Mouse (Mus musculus) liver, embryonic 12.5 days (tissue): ENCODE measurements around the gene Apc2. TPM values are rescaled to one million over a fixed set of nuclear protein-coding genes. Genes with fewer than 3 reads are reported as not detected.
A peak's percentile ranks its signal among the peaks of the same experiment; 100 is the strongest.

Experiments
- ATAC-seq: fragments of 200-750 bp; cut with Nextera tagmentation; 2 replicates; pipeline ENCODE4 v1.8.0; 2017; ENCODE audit warnings: moderate number of reproducible peaks, mild to moderate bottlenecking, moderate library complexity
- H3K27ac ChIP-seq: fragments of 300-500 bp; sonication (generic); 2 replicates; pipeline ENCODE4 v1.5.1; 2016; ENCODE audit warnings: mild to moderate bottlenecking
- H3K27me3 ChIP-seq: fragments of 300-500 bp; sonication (generic); replicated peaks from 2 replicates; pipeline ENCODE4 v1.6.1; 2016; ENCODE audit warnings: mild to moderate bottlenecking, moderate library complexity
- H3K36me3 ChIP-seq: fragments of 300-500 bp; sonication (generic); 2 replicates; pipeline ENCODE4 v1.6.1; 2016; ENCODE audit warnings: mild to moderate bottlenecking, moderate library complexity
- H3K4me1 ChIP-seq: fragments of 300-500 bp; sonication (generic); 2 replicates; pipeline ENCODE4 v1.6.1; 2016
- H3K4me2 ChIP-seq: fragments of 300-500 bp; sonication (generic); 2 replicates; pipeline ENCODE4 v1.6.1; 2016; ENCODE audit warnings: mild to moderate bottlenecking, moderate library complexity
- H3K4me3 ChIP-seq: fragments of 300-500 bp; sonication (generic); 2 replicates; pipeline ENCODE4 v1.5.1; 2016; ENCODE audit warnings: mild to moderate bottlenecking, moderate library complexity
- H3K9ac ChIP-seq: fragments of 300-500 bp; sonication (generic); 2 replicates; pipeline ENCODE4 v1.6.1; 2016; ENCODE audit warnings: mild to moderate bottlenecking, moderate library complexity
- H3K9me3 ChIP-seq: fragments of 300-500 bp; sonication (generic); replicated peaks from 2 replicates; pipeline ENCODE4 v1.6.1; 2016; ENCODE audit warnings: mild to moderate bottlenecking, moderate library complexity
- WGBS: fragments of 180-500 bp; shearing (Covaris S2); methylation state at CpG from one replicate; pipeline ENCODE4 v1.1.7; 2016; ENCODE audit not compliant: insufficient replicate concordance; 5-methylcytosine and 5-hydroxymethylcytosine counted together
- polyA plus RNA-seq: library from polyadenylated mRNA; unstranded; fragments of >200 nt; fragmentation: Nextera tagmentation; extraction: Ambion mirVana; gene quantifications from 2 replicates; pipeline ENCODE4 v1.2.1, GENCODE M21; 2016

Gene Apc2
- polyA plus RNA-seq, 1 experiment from 2014 or later: 0.17 TPM

DNA sequence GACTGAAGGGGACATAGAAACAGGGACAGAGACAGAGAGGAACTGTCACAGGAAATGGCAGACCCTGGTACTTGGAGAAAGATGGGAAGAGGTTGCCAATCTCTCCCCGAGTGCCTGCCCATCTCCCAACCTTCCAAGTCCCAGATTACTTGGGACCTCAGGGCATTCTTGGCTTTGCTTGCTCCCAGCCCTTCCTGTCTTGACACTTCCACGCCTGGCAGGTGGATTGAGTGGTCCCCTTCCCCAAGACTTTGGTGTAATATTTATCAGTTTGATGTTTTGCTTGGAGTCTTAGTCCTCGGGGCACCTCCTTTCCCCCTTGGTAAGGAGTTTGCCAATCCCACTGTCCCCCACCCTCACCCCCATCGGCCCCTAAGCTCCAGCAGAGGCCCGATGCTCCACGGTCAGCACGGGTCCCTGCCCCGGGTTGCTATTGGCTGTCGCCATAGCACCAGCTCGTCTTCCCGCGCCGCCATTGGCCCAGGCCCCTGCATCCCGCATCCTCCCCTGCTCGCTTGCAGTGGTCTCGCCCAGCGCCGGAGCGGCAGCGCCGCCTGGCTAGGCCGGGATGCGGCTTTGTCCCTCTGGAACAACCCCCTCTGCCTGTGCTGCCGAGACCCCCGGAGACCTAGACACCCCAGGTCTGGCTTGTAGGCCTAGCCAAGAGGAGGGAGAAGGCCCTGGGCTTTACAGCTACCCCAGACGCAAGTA lies 2.9 kb downstream of the Apc2 start:
- Histone ChIP-seq H3K4me3 (no peak overlapping the region), H3K4me2 (no peak overlapping the region)

GRCm38 (mm10) chr10:80299301-80299700 lies 3.5 kb downstream of the Apc2 start:
- no peak for ATAC-seq
- WGBS: 18% methylated on average over 15 of the region's 15 CpGs
- Histone ChIP-seq H3K27ac (no peak overlapping the region), H3K4me3 (no peak overlapping the region), H3K27me3 (peaks cover 79% of the 10 kb centered on the region), H3K4me1 (peaks cover 40% of the 10 kb centered on the region), H3K36me3 (peaks cover 9% of the 10 kb centered on the region), H3K9ac (no peak overlapping the region), H3K9me3 (no peaks in the 10 kb centered on the region), H3K4me2 (no peak overlapping the region)

More for the DNA sequence above, 2.9 kb downstream of the Apc2 start:
- WGBS: 6% methylated on average over 26 of the region's 26 CpGs
- Histone ChIP-seq H3K27ac (no peak overlapping the region), H3K9me3 (no peaks in the 10 kb centered on the region), H3K9ac (no peak overlapping the region), H3K4me1 (peaks cover 46% of the 10 kb centered on the region), H3K36me3 (peaks cover 14% of the 10 kb centered on the region), H3K27me3 (peaks cover 73% of the 10 kb centered on the region)
- ATAC-seq: no peak

DNA sequence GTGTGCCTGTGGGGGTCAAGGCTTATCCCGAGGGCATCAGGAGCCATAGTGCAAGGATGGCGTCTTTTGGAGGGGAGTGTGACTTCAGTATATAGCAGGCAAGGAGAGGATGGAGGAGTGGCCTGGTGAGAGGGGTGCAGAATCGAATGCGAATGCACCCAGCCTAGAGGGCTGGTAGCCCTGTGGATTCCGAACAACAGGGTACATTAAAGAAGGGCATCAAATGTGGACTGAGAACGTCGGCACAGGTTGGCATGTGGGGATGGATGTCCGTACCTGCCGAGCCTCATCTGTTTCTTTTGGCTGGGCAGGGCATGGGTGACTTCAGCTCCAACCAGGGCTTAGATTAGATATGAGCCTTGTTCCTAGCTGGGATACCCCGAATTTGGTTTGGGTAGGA lies 4.0 kb downstream of the Apc2 start:
- H3K27me3 ChIP-seq: peaks cover 84% of the 10 kb centered on the region
- no peaks in the 10 kb centered on the region for H3K9me3 ChIP-seq
- no peak overlapping the region for H3K9ac ChIP-seq
- ATAC-seq: no peak
- H3K27ac ChIP-seq: no peak overlapping the region
- H3K4me1 ChIP-seq: peaks cover 40% of the 10 kb centered on the region
- no peak overlapping the region for H3K4me3 ChIP-seq
- no peak overlapping the region for H3K4me2 ChIP-seq
- peaks cover 3% of the 10 kb centered on the region for H3K36me3 ChIP-seq
- WGBS: 49% methylated on average over 10 of the region's 10 CpGs

GRCm38 (mm10) chr10:80300672-80301181 lies 5.0 kb downstream of the Apc2 start:
- Histone ChIP-seq H3K27ac (no peak overlapping the region), H3K4me3 (no peak overlapping the region), H3K9me3 (no peaks in the 10 kb centered on the region), H3K4me2 (no peak overlapping the region), H3K27me3 (peaks cover 93% of the 10 kb centered on the region), H3K9ac (no peak overlapping the region), H3K4me1 (peaks cover 37% of the 10 kb centered on the region), H3K36me3 (no peaks in the 10 kb centered on the region)
- no peak for ATAC-seq
- 31% methylated on average over 11 of the region's 11 CpGs for whole genome bisulfite sequencing

DNA sequence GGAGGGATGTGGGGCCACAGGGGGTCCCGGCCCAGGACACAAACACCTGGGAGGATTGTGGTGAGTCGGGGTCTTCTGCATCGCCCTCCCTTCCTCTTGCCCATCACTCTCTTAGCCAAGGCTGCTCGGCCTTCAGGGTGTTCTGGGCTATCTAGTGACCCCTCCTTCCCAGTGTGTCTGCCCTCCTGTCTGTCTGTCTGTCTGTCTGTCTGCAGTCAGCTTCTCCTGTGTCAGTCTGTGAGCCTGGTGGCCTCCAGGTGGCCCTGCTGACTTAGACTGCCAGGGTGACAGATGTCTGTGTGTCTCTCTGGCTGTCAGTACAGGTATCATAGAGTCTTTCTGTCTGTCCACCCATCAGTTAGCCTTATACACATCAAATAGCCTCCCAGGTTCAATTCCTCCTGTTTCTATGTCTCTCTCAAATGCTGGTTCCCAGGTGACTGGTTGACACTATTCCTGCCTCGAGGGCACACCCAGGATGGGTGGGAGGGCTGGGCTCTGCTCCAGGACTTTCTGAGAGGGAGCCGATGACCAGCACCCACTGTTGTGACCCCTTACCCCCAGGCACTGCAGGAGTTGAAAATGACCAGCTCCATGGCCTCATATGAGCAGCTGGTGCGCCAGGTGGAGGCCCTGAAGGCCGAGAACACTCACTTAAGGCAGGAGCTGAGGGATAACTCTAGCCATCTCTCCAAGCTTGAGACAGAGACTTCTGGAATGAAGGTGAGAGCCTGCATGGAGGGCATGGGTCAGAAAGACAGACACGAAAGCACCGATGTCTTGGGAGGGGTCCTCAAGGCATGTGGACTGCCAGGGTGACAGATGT lies 5.7 kb downstream of the Apc2 start:
- Histone ChIP-seq H3K4me1 (peaks cover 29% of the 10 kb centered on the region), H3K4me3 (no peak overlapping the region), H3K27ac (no peak overlapping the region), H3K4me2 (no peak overlapping the region), H3K9me3 (no peaks in the 10 kb centered on the region), H3K27me3 (peaks cover 99% of the 10 kb centered on the region), H3K36me3 (no peaks in the 10 kb centered on the region), H3K9ac (no peak overlapping the region)
- ATAC-seq: no peak
- whole genome bisulfite sequencing: 61% methylated on average over 10 of the region's 10 CpGs

DNA sequence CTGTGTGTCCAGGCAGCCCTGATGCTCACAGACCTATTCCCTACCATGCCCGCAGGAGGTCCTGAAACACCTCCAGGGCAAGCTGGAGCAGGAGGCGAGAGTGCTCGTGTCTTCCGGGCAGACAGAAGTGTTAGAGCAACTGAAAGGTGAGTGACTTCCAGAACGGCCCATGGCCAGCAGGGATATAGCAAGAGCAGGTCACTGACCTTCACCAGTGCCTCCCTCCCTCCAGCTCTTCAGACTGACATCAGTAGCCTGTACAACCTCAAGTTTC lies 6.2 kb downstream of the Apc2 start:
- ATAC-seq: no peak; the same call in 1 of the 2 replicates
- WGBS: 61% methylated on average over 5 of the region's 5 CpGs
- H3K4me2 ChIP-seq: no peak overlapping the region; the same call in 1 of the 2 replicates

DNA sequence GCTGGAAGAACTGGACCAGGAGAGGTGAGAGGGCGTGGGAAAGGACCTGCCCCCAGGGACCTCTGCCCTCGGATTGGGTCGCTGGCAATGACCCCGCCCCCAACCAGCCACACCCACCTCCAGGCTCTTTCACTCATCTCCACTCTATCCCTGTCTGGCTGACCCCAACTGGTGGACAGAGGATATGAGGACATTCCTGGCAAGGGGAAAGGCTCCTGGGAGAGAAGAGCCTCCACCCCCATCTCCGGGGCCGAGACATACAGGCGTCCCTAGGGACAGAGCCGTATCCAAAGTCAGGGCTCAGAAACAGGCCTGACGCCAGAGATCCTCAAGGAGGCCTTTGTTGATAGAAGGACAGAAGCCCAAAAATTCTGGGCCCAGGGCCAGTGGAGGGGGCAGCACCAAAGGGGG lies 6.7 kb downstream of the Apc2 start:
- H3K9ac ChIP-seq: no peak overlapping the region
- H3K9me3 ChIP-seq: no peaks in the 10 kb centered on the region
- H3K27me3 ChIP-seq: peaks cover 99% of the 10 kb centered on the region
- peaks cover 19% of the 10 kb centered on the region for H3K4me1 ChIP-seq
- ATAC-seq: peak; percentile 31
- no peak overlapping the region for H3K4me3 ChIP-seq
- H3K4me2 ChIP-seq: no peak overlapping the region; the same call in 1 of the 2 replicates
- no peak overlapping the region for H3K27ac ChIP-seq
- no peaks in the 10 kb centered on the region for H3K36me3 ChIP-seq
- 25% methylated on average over 9 of the region's 9 CpGs for WGBS

More for the DNA sequence above, 6.2 kb downstream of the Apc2 start:
- Histone ChIP-seq H3K4me1 (peaks cover 24% of the 10 kb centered on the region), H3K4me3 (no peak overlapping the region), H3K27me3 (peaks cover 99% of the 10 kb centered on the region), H3K36me3 (no peaks in the 10 kb centered on the region), H3K9me3 (no peaks in the 10 kb centered on the region), H3K27ac (no peak overlapping the region), H3K9ac (no peak overlapping the region)

DNA sequence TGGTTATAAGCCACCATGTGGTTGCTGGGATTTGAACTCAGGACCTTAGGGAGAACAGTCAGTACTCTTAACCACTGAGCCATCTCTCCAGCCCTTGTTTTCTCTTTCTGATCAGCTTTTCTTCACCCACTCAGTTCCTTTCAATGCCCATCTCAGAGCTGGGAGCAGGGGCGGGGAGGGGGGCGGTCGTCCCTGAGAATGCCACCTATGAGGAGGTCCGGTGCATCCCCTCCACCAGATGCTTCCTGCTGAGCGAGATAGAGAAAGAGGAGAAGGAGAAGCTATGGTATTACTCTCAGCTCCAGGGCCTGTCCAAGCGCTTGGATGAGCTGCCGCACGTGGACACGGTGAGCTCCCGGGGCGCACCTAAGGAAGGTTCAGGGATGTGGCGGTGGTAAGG lies 8.7 kb downstream of the Apc2 start:
- peaks cover 99% of the 10 kb centered on the region for H3K27me3 ChIP-seq
- no peaks in the 10 kb centered on the region for H3K9me3 ChIP-seq
- 8% methylated on average over 12 of the region's 12 CpGs for WGBS
- no peaks in the 10 kb centered on the region for H3K36me3 ChIP-seq
- peaks cover 16% of the 10 kb centered on the region for H3K4me1 ChIP-seq
- ATAC-seq: no peak; the same call in 1 of the 2 replicates
- no peak overlapping the region for H3K9ac ChIP-seq
- peak overlapping the region; percentile 65 for H3K4me2 ChIP-seq
- peak overlapping the region; percentile 39 for H3K4me3 ChIP-seq
- no peak overlapping the region for H3K27ac ChIP-seq

DNA sequence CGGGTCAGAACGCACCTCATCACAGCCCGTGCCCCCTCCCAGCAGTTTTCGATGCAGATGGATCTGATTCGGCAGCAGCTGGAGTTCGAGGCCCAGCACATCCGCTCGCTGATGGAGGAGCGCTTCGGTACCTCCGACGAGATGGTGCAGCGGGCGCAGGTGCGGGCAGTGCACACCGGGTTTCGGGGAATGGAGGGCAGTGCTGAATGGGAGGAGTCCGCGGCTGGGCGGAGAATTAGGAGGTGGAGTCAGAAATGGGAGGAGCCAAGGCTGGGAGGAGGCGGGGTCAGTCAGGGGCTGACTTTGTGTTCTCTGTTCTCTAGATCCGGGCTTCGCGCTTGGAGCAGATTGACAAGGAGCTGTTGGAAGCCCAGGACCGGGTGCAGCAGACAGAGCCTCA lies 9.1 kb downstream of the Apc2 start:
- peak; percentile 63 for ATAC-seq
- H3K27me3 ChIP-seq: peaks cover 99% of the 10 kb centered on the region
- H3K9ac ChIP-seq: no peak overlapping the region
- peak overlapping the region; percentile 39 for H3K4me3 ChIP-seq
- peaks cover 16% of the 10 kb centered on the region for H3K4me1 ChIP-seq
- H3K9me3 ChIP-seq: no peaks in the 10 kb centered on the region
- WGBS: 3% methylated on average over 25 of the region's 25 CpGs
- no peaks in the 10 kb centered on the region for H3K36me3 ChIP-seq
- peak overlapping the region; percentile 65 for H3K4me2 ChIP-seq
- H3K27ac ChIP-seq: no peak overlapping the region

DNA sequence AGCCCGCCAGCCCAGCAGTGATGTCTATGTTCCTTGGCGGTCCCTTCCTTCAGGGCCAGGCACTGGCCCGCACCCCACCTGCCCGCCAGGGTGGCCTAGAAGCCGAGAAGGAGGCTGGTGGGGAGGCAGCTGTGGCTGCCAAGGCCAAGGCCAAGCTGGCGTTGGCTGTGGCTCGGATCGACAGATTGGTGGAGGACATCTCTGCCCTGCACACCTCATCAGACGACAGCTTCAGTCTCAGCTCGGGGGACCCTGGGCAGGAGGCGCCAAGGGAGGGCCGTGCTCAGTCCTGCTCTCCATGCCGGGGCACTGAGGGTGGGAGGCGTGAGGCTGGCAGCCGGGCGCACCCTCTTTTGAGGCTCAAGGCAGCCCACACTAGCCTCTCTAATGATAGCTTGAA lies 15.8 kb downstream of the Apc2 start:
- H3K27ac ChIP-seq: no peak overlapping the region
- H3K4me2 ChIP-seq: no peak overlapping the region
- 54% methylated on average over 16 of the region's 16 CpGs for WGBS
- H3K36me3 ChIP-seq: no peaks in the 10 kb centered on the region
- H3K9me3 ChIP-seq: no peaks in the 10 kb centered on the region
- no peak overlapping the region for H3K4me3 ChIP-seq
- peaks cover 100% of the 10 kb centered on the region for H3K27me3 ChIP-seq
- no peak overlapping the region for H3K9ac ChIP-seq
- no peak for ATAC-seq
- H3K4me1 ChIP-seq: peaks cover 21% of the 10 kb centered on the region

DNA sequence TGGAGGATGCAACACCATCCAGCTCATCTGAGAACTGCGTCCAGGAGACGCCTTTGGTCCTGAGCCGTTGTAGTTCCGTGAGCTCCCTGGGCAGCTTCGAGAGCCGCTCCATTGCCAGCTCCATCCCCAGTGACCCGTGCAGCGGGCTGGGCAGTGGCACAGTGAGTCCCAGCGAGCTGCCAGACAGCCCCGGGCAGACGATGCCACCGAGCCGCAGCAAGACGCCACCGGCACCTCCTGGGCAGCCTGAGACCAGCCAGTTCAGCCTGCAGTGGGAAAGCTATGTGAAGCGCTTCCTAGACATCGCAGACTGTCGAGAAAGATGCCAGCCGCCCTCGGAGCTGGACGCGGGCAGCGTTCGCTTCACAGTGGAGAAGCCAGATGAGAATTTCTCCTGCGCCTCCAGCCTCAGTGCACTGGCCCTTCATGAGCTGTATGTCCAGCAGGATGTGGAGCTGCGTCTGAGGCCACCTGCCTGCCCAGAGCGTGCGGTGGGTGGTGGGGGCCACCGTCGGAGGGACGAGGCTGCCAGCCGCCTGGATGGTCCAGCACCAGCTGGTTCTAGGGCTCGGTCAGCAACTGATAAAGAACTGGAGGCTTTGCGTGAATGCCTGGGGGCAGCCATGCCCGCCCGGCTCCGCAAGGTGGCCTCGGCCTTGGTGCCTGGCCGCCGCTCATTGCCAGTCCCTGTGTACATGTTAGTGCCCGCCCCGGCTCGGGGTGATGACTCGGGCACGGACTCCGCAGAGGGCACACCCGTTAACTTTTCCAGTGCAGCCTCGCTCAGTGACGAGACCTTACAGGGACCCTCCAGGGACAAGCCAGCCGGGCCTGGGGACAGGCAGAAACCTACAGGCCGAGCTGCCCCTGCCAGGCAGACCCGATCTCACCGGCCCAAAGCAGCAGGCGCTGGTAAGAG lies 17.1 kb downstream of the Apc2 start:
- Histone ChIP-seq H3K27ac (no peak overlapping the region), H3K27me3 (peaks cover 100% of the 10 kb centered on the region), H3K36me3 (peaks cover 6% of the 10 kb centered on the region), H3K9me3 (no peaks in the 10 kb centered on the region), H3K9ac (no peak overlapping the region), H3K4me2 (no peak overlapping the region), H3K4me3 (no peak overlapping the region), H3K4me1 (peaks cover 34% of the 10 kb centered on the region)
- 51% methylated on average over 54 of the region's 54 CpGs for WGBS
- ATAC-seq: no peak
